28 mouse cellular contexts compared by ENCODE assay signal in genomic region chr8:18381615-18382178, GRCm38 (mm10).
DNase-seq lines count a peak whose midpoint lies in the region; ATAC-seq and TF ChIP-seq lines count a peak whose summit lies in the region.
"Had no signal": no experiment of that assay in that cellular context is flagged by ENCODE, and none has a peak within 500 bp of the region (broad histone marks: within the 10 kb centered on the region; RNA-seq: fewer than 3 reads in every experiment).

No protein-coding gene starts in this region.

- no peak overlapping the region for H3K9ac ChIP-seq in hindbrain, embryonic 11.5 days (ENCODE audit: low read depth, low read length)
- no peak overlapping the region for H3K9ac ChIP-seq in hindbrain, embryonic 13.5 days
- no peak overlapping the region for H3K9ac ChIP-seq in ES-E14 (ENCODE audit: insufficient read depth, low read depth, low read length, poor library complexity, severe bottlenecking)
- H3K9ac ChIP-seq: embryonic facial prominence, embryonic 12.5 days; forebrain, embryonic 13.5 days; kidney, embryonic 15.5 days; limb, embryonic 15.5 days; liver, embryonic 14.5 days; lung, embryonic 14.5 days; stomach, embryonic 15.5 days had no signal

- in situ Hi-C loops in ES-E14 (cut with MboI; ENCODE audit: low sequenced_read_pairs in 2 of 2, unreplicated experiment in 2 of 2): no loop called here

- no peaks in the 10 kb centered on the region for H3K9me3 ChIP-seq in hindbrain, embryonic 11.5 days (ENCODE audit: control insufficient read depth, low read length)
- no peaks in the 10 kb centered on the region for H3K9me3 ChIP-seq in hindbrain, embryonic 13.5 days
- no peaks in the 10 kb centered on the region for H3K9me3 ChIP-seq in ES-E14 (ENCODE audit: control insufficient read depth, insufficient read depth, low read depth, low read length)
- H3K9me3 ChIP-seq: embryonic facial prominence, embryonic 12.5 days; forebrain, embryonic 13.5 days; kidney, embryonic 15.5 days; limb, embryonic 15.5 days; stomach, embryonic 15.5 days had no signal

- 16% methylated on average over 3 of the region's 3 CpGs for WGBS in hindbrain, embryonic 11.5 days
- 12% methylated on average over 3 of the region's 3 CpGs for WGBS in hindbrain, embryonic 13.5 days

- H3K4me2 ChIP-seq in hindbrain, embryonic 11.5 days (replicated peaks; ENCODE audit: low read depth, low read length): no peak overlapping the region
- H3K4me2 ChIP-seq in hindbrain, embryonic 13.5 days: no peak overlapping the region
- H3K4me2 ChIP-seq: embryonic facial prominence, embryonic 12.5 days; forebrain, embryonic 13.5 days; heart, embryonic 11.5 days; kidney, embryonic 15.5 days; limb, embryonic 15.5 days; lung, embryonic 14.5 days; stomach, embryonic 15.5 days had no signal

- ATAC-seq in hindbrain, embryonic 11.5 days (ENCODE audit: low FRiP score): 0 out of 2 replicates have a peak, but pooled peaks have one; percentile 45
- no peak for ATAC-seq in hindbrain, embryonic 13.5 days (ENCODE audit: low FRiP score)
- ATAC-seq: activated CD4-positive, CD25-positive, alpha-beta regulatory T cell, adult 4 months; CD4-positive, CD25-positive, alpha-beta regulatory T cell, adult 4 months; forebrain, embryonic 13.5 days; hindbrain, embryonic 16.5 days; Patski had no signal

- H3K27me3 ChIP-seq in hindbrain, embryonic 11.5 days (ENCODE audit: control insufficient read depth, insufficient read depth, low read length): no peaks in the 10 kb centered on the region
- H3K27me3 ChIP-seq in hindbrain, embryonic 13.5 days: no peaks in the 10 kb centered on the region
- H3K27me3 ChIP-seq: embryonic facial prominence, embryonic 12.5 days; forebrain, embryonic 13.5 days; kidney, embryonic 15.5 days; limb, embryonic 15.5 days; Patski; stomach, embryonic 15.5 days had no signal

- DNase-seq in hindbrain, embryonic 11.5 days (ENCODE audit: low spot score): peak; percentile 3
- no peak for DNase-seq in ES-E14 (ENCODE audit: low read depth, low spot score)
- peak; percentile 31 for DNase-seq in brain, adult 2 months (ENCODE audit: low read depth, low spot score)
- DNase-seq in embryo, embryonic 9.5 days (ENCODE audit: extremely low spot score): peak; percentile 8
- DNase-seq in urinary bladder, adult 18-20 months (ENCODE audit: low spot score in 2 of 2): no peak
- DNase-seq in lung, postnatal 36 days: no peak
- DNase-seq in left cerebral cortex, adult 18-20 months (ENCODE audit: low spot score in 2 of 2): no peak
- DNase-seq: adrenal gland, adult 8-10 months; cerebellum, adult 2 months; cerebellum, postnatal 36 days; gastrocnemius, postnatal 10 days; kidney, adult 11 months; kidney, postnatal 36 days; lung, embryonic 14.5 days; lung, postnatal 4 days; thymus, postnatal 4 days had no signal

- no peak overlapping the region for H3K27ac ChIP-seq in hindbrain, embryonic 11.5 days (ENCODE audit: low read depth, low read length)
- no peak overlapping the region for H3K27ac ChIP-seq in hindbrain, embryonic 13.5 days
- H3K27ac ChIP-seq in ES-E14 (ENCODE audit: insufficient read depth, low read depth, low read length, poor library complexity, severe bottlenecking): no peak overlapping the region
- H3K27ac ChIP-seq: embryonic facial prominence, embryonic 12.5 days; forebrain, embryonic 13.5 days; kidney, embryonic 15.5 days; limb, embryonic 15.5 days; liver, embryonic 14.5 days; stomach, embryonic 15.5 days had no signal

- no peaks in the 10 kb centered on the region for H3K36me3 ChIP-seq in hindbrain, embryonic 11.5 days (ENCODE audit: control insufficient read depth, insufficient read depth, low read length)
- no peaks in the 10 kb centered on the region for H3K36me3 ChIP-seq in hindbrain, embryonic 13.5 days
- no peaks in the 10 kb centered on the region for H3K36me3 ChIP-seq in ES-E14 (ENCODE audit: control insufficient read depth, insufficient read depth, low read length, poor library complexity, severe bottlenecking)
- H3K36me3 ChIP-seq: embryonic facial prominence, embryonic 12.5 days; kidney, embryonic 15.5 days; limb, embryonic 15.5 days; stomach, embryonic 15.5 days had no signal

- no peaks in the 10 kb centered on the region for H3K4me1 ChIP-seq in hindbrain, embryonic 11.5 days (replicated peaks; ENCODE audit: control insufficient read depth, insufficient read depth, low read length)
- no peaks in the 10 kb centered on the region for H3K4me1 ChIP-seq in hindbrain, embryonic 13.5 days (replicated peaks)
- H3K4me1 ChIP-seq in ES-E14 (ENCODE audit: control insufficient read depth in 2 of 2, insufficient read depth in 2 of 2, low read length in 2 of 2, poor library complexity in 1 of 2): no peaks in the 10 kb centered on the region
- H3K4me1 ChIP-seq: embryonic facial prominence, embryonic 12.5 days; kidney, embryonic 15.5 days; limb, embryonic 15.5 days; stomach, embryonic 15.5 days had no signal

- no peak overlapping the region for H3K4me3 ChIP-seq in hindbrain, embryonic 11.5 days (ENCODE audit: low read depth, low read length)
- no peak overlapping the region for H3K4me3 ChIP-seq in hindbrain, embryonic 13.5 days
- H3K4me3 ChIP-seq in ES-E14 (ENCODE audit: insufficient read depth in 1 of 2, low read depth in 1 of 2, low read length in 2 of 2, poor library complexity in 1 of 2, severe bottlenecking in 1 of 2): no peak overlapping the region
- H3K4me3 ChIP-seq: embryonic facial prominence, embryonic 12.5 days; forebrain, embryonic 13.5 days; kidney, embryonic 15.5 days; limb, embryonic 15.5 days; stomach, embryonic 15.5 days had no signal

TF ChIP-seq in ES-E14, 5 proteins besides CTCF, POLR2A, EP300 and RAD21:
- no peak for TF ChIP-seq CHD2 (IDR thresholded peaks at IDR 0.05; ENCODE audit: low read depth, low read length)
- TF ChIP-seq MAFK (IDR thresholded peaks at IDR 0.05; ENCODE audit: insufficient read depth, low read depth, low read length): peak; percentile 15; the same call in 1 of the 2 replicates
TF ChIP-seq in ES-E14: peak in this region for 1.

Comparison
In these comparisons a context has a peak if more than half of its experiments do, and no peak if none do; other contexts are left out.
1. DNase-seq: peak in hindbrain, embryonic 11.5 days (single experiment), brain, adult 2 months (single experiment) and embryo, embryonic 9.5 days (single experiment); none in ES-E14 (single experiment), urinary bladder, adult 18-20 months (0 of 2), lung, postnatal 36 days (single experiment) and left cerebral cortex, adult 18-20 months (0 of 2).